ENCODE assay signal across 8 mouse cellular contexts in genomic region chr9:16499621-16500381, GRCm38 (mm10). TPM values are rescaled to one million over a fixed set of nuclear protein-coding genes. Genes with fewer than 3 reads are reported as not detected.
DNase-seq lines count a peak whose midpoint lies in the region; ATAC-seq lines count a peak whose summit lies in the region.

No protein-coding gene starts in this region.

- ATAC-seq in erythroblast, adult 5-6 weeks (replicated peaks; ENCODE audit: low FRiP score, poor library complexity, severe bottlenecking): no peak
- peak; percentile 19; the same call in 1 of the 2 replicates for ATAC-seq in intestine, embryonic 16.5 days
- ATAC-seq in granulocyte monocyte progenitor cell, adult 5-6 weeks (replicated peaks; ENCODE audit: poor library complexity, severe bottlenecking): no peak

- peak overlapping the region; percentile 32 for H3K4me3 ChIP-seq in erythroblast, embryonic 14.5 days (replicated peaks)
- H3K4me3 ChIP-seq in intestine, embryonic 16.5 days (ENCODE audit: low read length): peak overlapping the region; percentile 58

- peaks cover 54% of the 10 kb centered on the region for H3K27me3 ChIP-seq in erythroblast, embryonic 14.5 days (ENCODE audit: control insufficient read depth)
- peaks cover 28% of the 10 kb centered on the region for H3K27me3 ChIP-seq in intestine, embryonic 16.5 days (replicated peaks; ENCODE audit: control insufficient read depth, insufficient read depth, low read length)

- WGBS in intestine, embryonic 16.5 days: under 1% methylated on average over 35 of the region's 35 CpGs

- no peaks in the 10 kb centered on the region for H3K9me3 ChIP-seq in erythroblast, embryonic 14.5 days (ENCODE audit: control insufficient read depth, low read length)
- no peaks in the 10 kb centered on the region for H3K9me3 ChIP-seq in intestine, embryonic 16.5 days (ENCODE audit: control insufficient read depth, low read length)

- H3K9ac ChIP-seq in intestine, embryonic 16.5 days (ENCODE audit: low read depth, low read length): peak overlapping the region; percentile 62

- DNase-seq in cerebellum, adult 9-11 months: peak; percentile 12
- DNase-seq in frontal cortex, postnatal 10 days (ENCODE audit: low spot score in 2 of 2): peak; percentile 58 to 71
- peak; percentile 12 for DNase-seq in liver
- DNase-seq in neural tube, embryonic 10.5 days (ENCODE audit: extremely low spot score, low spot score): peak; percentile 83

- no peak overlapping the region for H3K27ac ChIP-seq in intestine, embryonic 16.5 days (ENCODE audit: low read length)

- no peaks in the 10 kb centered on the region for H3K4me1 ChIP-seq in erythroblast, embryonic 14.5 days (ENCODE audit: control insufficient read depth)
- peaks cover 12% of the 10 kb centered on the region; the same call in 1 of the 2 replicates for H3K4me1 ChIP-seq in intestine, embryonic 16.5 days (ENCODE audit: control insufficient read depth, insufficient read depth, low read length)

- H3K36me3 ChIP-seq in erythroblast, embryonic 14.5 days (ENCODE audit: control insufficient read depth): no peaks in the 10 kb centered on the region
- H3K36me3 ChIP-seq in intestine, embryonic 16.5 days (ENCODE audit: control insufficient read depth, insufficient read depth, low read length): no peaks in the 10 kb centered on the region

- peak overlapping the region; percentile 97 for H3K4me2 ChIP-seq in intestine, embryonic 16.5 days (ENCODE audit: low read depth, low read length)

RNA-seq across cellular contexts. Expression of gene Fat3, which starts 1.3 kb away (rescaled TPM):
- under 0.01 and 0.03 TPM in 2 replicates for polyA plus RNA-seq in erythroblast, embryonic 14.5 days (2012)
- not detected in 2 replicates for total RNA-seq in erythroblast, adult 5-6 weeks (2015; ENCODE audit: low replicate concordance)
- total RNA-seq in erythroblast, adult 5-6 weeks (2017; ENCODE audit: low replicate concordance): under 0.01 and 1.2 TPM in 2 replicates
- 0.23 and 0.44 TPM in 2 replicates for polyA plus RNA-seq in intestine, embryonic 16.5 days (2015; fragmentation: Nextera tagmentation; extraction: Ambion mirVana)
- total RNA-seq in granulocyte monocyte progenitor cell, adult 5-6 weeks (2014; fragmentation: Nextera tagmentation): not detected in 2 replicates
- total RNA-seq in granulocyte monocyte progenitor cell, adult 5-6 weeks (2017): not detected in 2 replicates

Comparison
In these comparisons a context has a peak if more than half of its experiments do, and no peak if none do; other contexts are left out.
1. DNase-seq: peak in every context shown above with its lines; median percentile 83 in neural tube, embryonic 10.5 days; 64 in frontal cortex, postnatal 10 days; 12 in cerebellum, adult 9-11 months; 12 in liver.